Mouse (Mus musculus) midbrain, embryonic 15.5 days (tissue): ENCODE measurements at regions not wholly inside any gene's neighbourhood (a gene's known extent, or its start where the extent isn't known, plus 50 kb on each side); places are given as distances from the start of the nearest gene placed in this dataset.

Source experiments
- ATAC-seq: fragments of 200-750 bp; cut with Nextera tagmentation; replicated peaks from 2 replicates; pipeline ENCODE4 v1.8.0; 2017; ENCODE audit warnings: moderate TSS enrichment
- H3K27ac ChIP-seq: fragments of 300-500 bp; sonication (generic); 2 replicates; pipeline ENCODE4 v1.5.1; 2015; ENCODE audit warnings: mild to moderate bottlenecking, inconsistent platforms
- H3K27me3 ChIP-seq: fragments of 300-500 bp; sonication (generic); replicated peaks from 2 replicates; pipeline ENCODE4 v1.6.1; 2015; ENCODE audit warnings: inconsistent platforms
- H3K36me3 ChIP-seq: fragments of 300-500 bp; sonication (generic); replicated peaks from 2 replicates; pipeline ENCODE4 v1.6.1; 2015; ENCODE audit warnings: inconsistent platforms
- H3K4me1 ChIP-seq: fragments of 300-500 bp; sonication (generic); 2 replicates; pipeline ENCODE4 v1.6.1; 2015; ENCODE audit warnings: inconsistent platforms
- H3K4me2 ChIP-seq: fragments of 300-500 bp; sonication (generic); 2 replicates; pipeline ENCODE4 v1.6.1; 2015; ENCODE audit warnings: inconsistent platforms, mild to moderate bottlenecking, moderate library complexity
- H3K4me3 ChIP-seq: fragments of 300-500 bp; sonication (generic); 2 replicates; pipeline ENCODE4 v1.5.1; 2015; ENCODE audit warnings: mild to moderate bottlenecking, inconsistent platforms
- H3K9ac ChIP-seq: fragments of 300-500 bp; sonication (generic); 2 replicates; pipeline ENCODE4 v1.6.1; 2015; ENCODE audit warnings: mild to moderate bottlenecking, inconsistent platforms
- H3K9me3 ChIP-seq: fragments of 300-500 bp; sonication (generic); 2 replicates; pipeline ENCODE4 v1.6.1; 2016; ENCODE audit warnings: inconsistent platforms
- WGBS: fragments of 180-500 bp; shearing (Covaris S2); methylation state at CpG from one replicate; pipeline ENCODE4 v1.1.7; 2015; ENCODE audit warnings: mixed read lengths; 5-methylcytosine and 5-hydroxymethylcytosine counted together

GRCm38 (mm10) chr10:102686667-102687397 is 174.8 kb downstream of the Rassf9 start:
- H3K9ac ChIP-seq, result no peak overlapping the region
- WGBS, result 75% methylated on average over 14 of the region's 14 CpGs
- no peaks in the 10 kb centered on the region for H3K4me1 ChIP-seq
- no peak overlapping the region for H3K27ac ChIP-seq
- ATAC-seq, result no peak
- no peak overlapping the region for H3K4me2 ChIP-seq
- no peaks in the 10 kb centered on the region for H3K27me3 ChIP-seq
- H3K4me3 ChIP-seq, result no peak overlapping the region
- no peaks in the 10 kb centered on the region for H3K36me3 ChIP-seq
- no peaks in the 10 kb centered on the region for H3K9me3 ChIP-seq

GRCm38 (mm10) chr10:102685833-102686434 is 173.9 kb downstream of the Rassf9 start:
- Histone ChIP-seq H3K4me3 (no peak overlapping the region), H3K27ac (no peak overlapping the region), H3K9ac (no peak overlapping the region), H3K9me3 (no peaks in the 10 kb centered on the region), H3K4me1 (no peaks in the 10 kb centered on the region), H3K27me3 (no peaks in the 10 kb centered on the region), H3K36me3 (no peaks in the 10 kb centered on the region), H3K4me2 (no peak overlapping the region)
- WGBS, result 85% methylated on average over 7 of the region's 7 CpGs
- no peak; the same call in 1 of the 2 replicates for ATAC-seq

- H3K4me2 ChIP-seq, result no peak overlapping the region
- 71% methylated on average over 5 of the region's 5 CpGs for WGBS
- ATAC-seq, result no peak
- H3K36me3 ChIP-seq, result no peaks in the 10 kb centered on the region
- H3K4me3 ChIP-seq, result no peak overlapping the region
- no peaks in the 10 kb centered on the region for H3K27me3 ChIP-seq
- H3K9me3 ChIP-seq, result no peaks in the 10 kb centered on the region
- no peak overlapping the region for H3K27ac ChIP-seq
- no peaks in the 10 kb centered on the region for H3K4me1 ChIP-seq
- no peak overlapping the region for H3K9ac ChIP-seq
Observed at GRCm38 (mm10) chr10:102667359-102667758, 155.3 kb downstream of the Rassf9 start.

- Histone ChIP-seq H3K27ac (no peak overlapping the region), H3K36me3 (no peaks in the 10 kb centered on the region), H3K4me2 (no peak overlapping the region), H3K9me3 (no peaks in the 10 kb centered on the region), H3K9ac (no peak overlapping the region), H3K4me3 (no peak overlapping the region), H3K4me1 (no peaks in the 10 kb centered on the region), H3K27me3 (no peaks in the 10 kb centered on the region)
- 0 out of 2 replicates have a peak, but pooled peaks have one; percentile 37 for ATAC-seq
- WGBS, result 82% methylated on average over 6 of the region's 6 CpGs
Observed at GRCm38 (mm10) chr10:102659683-102660082, 147.7 kb downstream of the Rassf9 start.

GRCm38 (mm10) chr10:102636507-102636906 is 124.5 kb downstream of the Rassf9 start:
- Histone ChIP-seq H3K9me3 (no peaks in the 10 kb centered on the region), H3K4me3 (no peak overlapping the region), H3K4me1 (no peaks in the 10 kb centered on the region), H3K36me3 (no peaks in the 10 kb centered on the region), H3K27ac (no peak overlapping the region), H3K4me2 (no peak overlapping the region), H3K9ac (no peak overlapping the region), H3K27me3 (no peaks in the 10 kb centered on the region)
- no peak for ATAC-seq
- WGBS, result 92% methylated on average over 2 of the region's 2 CpGs

- ATAC-seq, result no peak
- Histone ChIP-seq H3K4me3 (no peak overlapping the region), H3K9me3 (no peaks in the 10 kb centered on the region), H3K27ac (no peak overlapping the region), H3K4me2 (no peak overlapping the region), H3K9ac (no peak overlapping the region), H3K4me1 (no peaks in the 10 kb centered on the region), H3K36me3 (no peaks in the 10 kb centered on the region), H3K27me3 (no peaks in the 10 kb centered on the region)
- WGBS, result 69% methylated on average over 4 of the region's 4 CpGs
Observed at GRCm38 (mm10) chr10:102633438-102633837, 121.4 kb downstream of the Rassf9 start.

- Histone ChIP-seq H3K4me3 (no peak overlapping the region), H3K27ac (no peak overlapping the region), H3K9me3 (no peaks in the 10 kb centered on the region), H3K4me1 (no peaks in the 10 kb centered on the region), H3K27me3 (no peaks in the 10 kb centered on the region), H3K4me2 (no peak overlapping the region), H3K36me3 (no peaks in the 10 kb centered on the region), H3K9ac (no peak overlapping the region)
- no peak for ATAC-seq
Observed at GRCm38 (mm10) chr10:102628609-102629008, 116.6 kb downstream of the Rassf9 start.

- H3K4me1 ChIP-seq, result no peaks in the 10 kb centered on the region
- no peak overlapping the region for H3K4me3 ChIP-seq
- H3K36me3 ChIP-seq, result no peaks in the 10 kb centered on the region
- no peak overlapping the region for H3K9ac ChIP-seq
- H3K27me3 ChIP-seq, result no peaks in the 10 kb centered on the region
- H3K9me3 ChIP-seq, result no peaks in the 10 kb centered on the region
- H3K27ac ChIP-seq, result no peak overlapping the region
- no peak overlapping the region for H3K4me2 ChIP-seq
- WGBS, result 77% methylated on average over 3 of the region's 3 CpGs
- ATAC-seq, result no peak
Observed at GRCm38 (mm10) chr10:102623895-102624294, 111.9 kb downstream of the Rassf9 start.

GRCm38 (mm10) chr10:102622583-102623008 is 110.6 kb downstream of the Rassf9 start:
- Histone ChIP-seq H3K36me3 (no peaks in the 10 kb centered on the region), H3K4me1 (no peaks in the 10 kb centered on the region), H3K9me3 (no peaks in the 10 kb centered on the region), H3K27ac (no peak overlapping the region), H3K9ac (no peak overlapping the region), H3K4me2 (no peak overlapping the region), H3K4me3 (no peak overlapping the region), H3K27me3 (no peaks in the 10 kb centered on the region)
- no peak for ATAC-seq
- whole genome bisulfite sequencing, result 75% methylated on average over 2 of the region's 2 CpGs

- no peaks in the 10 kb centered on the region for H3K27me3 ChIP-seq
- no peak overlapping the region for H3K27ac ChIP-seq
- H3K4me1 ChIP-seq, result no peaks in the 10 kb centered on the region
- H3K4me3 ChIP-seq, result no peak overlapping the region
- no peak overlapping the region for H3K9ac ChIP-seq
- 83% methylated on average over 2 of the region's 2 CpGs for WGBS
- H3K4me2 ChIP-seq, result no peak overlapping the region
- no peaks in the 10 kb centered on the region for H3K9me3 ChIP-seq
- H3K36me3 ChIP-seq, result no peaks in the 10 kb centered on the region
- ATAC-seq, result no peak
Observed at GRCm38 (mm10) chr10:102618711-102619110, 106.7 kb downstream of the Rassf9 start.

- Histone ChIP-seq H3K27ac (no peak overlapping the region), H3K4me2 (no peak overlapping the region), H3K9me3 (no peaks in the 10 kb centered on the region), H3K4me1 (no peaks in the 10 kb centered on the region), H3K9ac (no peak overlapping the region), H3K4me3 (no peak overlapping the region), H3K36me3 (no peaks in the 10 kb centered on the region), H3K27me3 (no peaks in the 10 kb centered on the region)
- 87% methylated on average over 10 of the region's 10 CpGs for WGBS
- no peak for ATAC-seq
Observed at GRCm38 (mm10) chr10:102615962-102616595, 104.1 kb downstream of the Rassf9 start.
